Mouse (Mus musculus): Measurements from ENCODE around the gene Gm20518.

The Gm20518 gene

GRCm38 (mm10) chr16:17839976-17840375, 51.5 kb downstream of the Gm20518 start:
- no peak for DNase-seq

DNA sequence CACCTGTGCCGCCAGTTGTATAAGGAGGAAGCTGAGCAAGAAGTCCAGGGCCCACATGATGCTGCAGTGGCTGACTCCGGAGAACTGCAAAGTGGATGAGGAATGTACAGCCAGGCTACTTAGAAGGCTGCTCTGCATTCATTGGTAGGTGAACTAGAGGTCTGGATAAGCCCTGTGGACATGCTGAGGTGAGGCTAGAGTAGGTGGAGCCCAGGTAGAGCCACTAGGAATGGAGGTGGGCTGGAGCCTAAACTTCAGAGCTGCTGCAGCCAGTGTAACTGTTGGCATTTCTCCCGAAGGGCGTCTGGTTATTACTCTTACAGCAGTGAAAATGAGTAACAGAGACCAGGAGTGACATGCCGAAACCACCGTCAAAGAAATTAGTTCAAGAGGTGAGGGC, 53.4 kb downstream of the Gm20518 start, which contains the start of gene Car15:
Gene Car15 (minus strand): TSS at position 314 of the 400 bp plus-strand sequence.
- peak; percentile 35 to 48 for DNase-seq

DNA sequence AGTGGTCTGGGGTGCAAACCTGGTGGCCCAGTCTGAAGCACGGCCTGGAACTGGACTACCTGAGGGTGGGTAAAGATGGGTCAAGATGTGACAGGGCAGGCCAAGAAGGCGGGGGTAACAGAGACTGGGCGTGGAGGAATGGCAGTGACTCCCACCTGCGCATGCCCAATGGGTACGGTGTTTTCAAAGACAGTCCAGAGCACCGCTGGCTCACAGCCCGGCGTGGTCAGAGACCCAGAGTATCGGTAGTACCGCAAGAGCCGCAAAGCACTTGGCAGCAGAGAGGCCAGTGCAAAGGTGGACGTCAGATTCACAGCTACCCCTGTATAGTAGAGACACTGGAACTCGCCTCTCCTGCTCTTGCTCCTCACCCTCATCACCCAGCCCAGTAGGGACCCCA, 56.0 kb downstream of the Gm20518 start:
- peak in 1 of 2 experiments; percentile 41 for DNase-seq

DNA sequence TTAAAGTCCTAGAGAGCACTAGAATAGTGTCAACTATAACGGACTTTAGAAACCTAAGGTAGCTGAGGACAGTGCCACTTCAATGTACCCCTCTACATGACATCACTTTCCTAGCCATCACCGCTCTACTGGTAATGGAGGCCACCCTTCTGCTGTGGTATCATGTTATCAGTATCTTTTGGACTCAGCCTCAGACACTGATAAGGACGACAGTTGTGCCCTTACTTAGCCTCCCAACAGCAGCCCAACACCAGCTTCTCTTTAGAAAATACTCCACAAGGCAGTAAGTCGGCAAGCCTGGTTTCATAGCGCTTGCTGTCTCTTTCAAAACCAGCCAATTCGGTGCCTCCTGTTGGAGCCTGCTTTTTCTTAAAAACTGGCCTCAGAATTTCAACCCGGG, 56.9 kb downstream of the Gm20518 start:
- DNase-seq = no peak

DNA sequence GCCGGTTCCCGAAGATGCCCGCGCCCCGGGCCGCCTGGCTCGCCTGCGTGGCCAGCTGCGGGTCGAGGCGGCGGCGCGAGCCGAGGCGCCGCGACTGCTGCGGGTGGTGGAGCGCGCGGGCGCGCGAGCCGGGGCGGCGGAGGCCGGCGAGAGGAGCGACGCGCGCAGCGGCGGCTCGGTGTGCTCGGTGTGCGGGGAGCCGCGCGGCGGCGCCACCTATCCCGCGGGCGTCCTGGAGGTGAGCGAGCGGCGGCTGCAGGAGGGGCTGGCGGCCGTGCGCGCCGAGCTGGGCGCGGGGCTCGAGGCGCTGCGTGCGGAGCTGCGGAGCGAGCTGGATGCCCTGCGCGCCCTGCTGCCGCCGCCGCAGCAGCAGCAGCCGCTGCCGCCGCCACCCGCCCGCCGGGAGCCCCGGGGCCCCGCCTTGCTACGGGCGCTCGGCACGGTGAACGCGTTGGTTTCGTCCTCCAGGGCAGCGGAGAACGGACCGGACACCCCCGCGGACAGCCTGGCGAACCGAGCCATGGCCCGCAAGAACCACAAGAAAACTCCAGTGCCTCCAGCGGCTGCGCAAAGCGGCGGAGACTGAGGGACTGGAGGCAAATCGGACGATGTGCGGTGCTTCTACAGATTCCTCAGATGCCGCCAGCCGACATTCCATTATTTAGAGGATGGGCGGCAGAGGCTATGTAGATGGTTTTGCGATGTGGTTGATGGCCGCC, 57.6 kb downstream of the Gm20518 start:
- DNase-seq = peak in 1 of 2 experiments; percentile 36

DNA sequence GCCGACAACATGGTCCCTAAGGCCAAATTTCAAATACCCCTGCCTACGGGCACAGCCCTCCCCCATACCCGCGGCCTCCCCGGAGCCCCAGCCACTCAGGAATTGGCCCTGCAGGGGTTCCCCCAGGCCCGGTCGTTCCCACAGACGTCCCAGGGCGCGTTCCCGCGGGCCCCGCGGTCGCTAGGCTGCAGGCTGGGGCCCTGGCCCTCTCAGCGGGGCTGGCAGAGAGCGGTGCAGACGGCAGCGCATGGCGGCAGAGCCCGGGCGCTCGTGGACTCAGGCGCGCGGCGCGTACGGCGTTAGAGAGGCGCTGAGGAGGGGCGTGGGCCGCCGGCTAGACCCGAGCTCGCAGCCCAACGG, 58.2 kb downstream of the Gm20518 start:
- DNase-seq = no peak

DNA sequence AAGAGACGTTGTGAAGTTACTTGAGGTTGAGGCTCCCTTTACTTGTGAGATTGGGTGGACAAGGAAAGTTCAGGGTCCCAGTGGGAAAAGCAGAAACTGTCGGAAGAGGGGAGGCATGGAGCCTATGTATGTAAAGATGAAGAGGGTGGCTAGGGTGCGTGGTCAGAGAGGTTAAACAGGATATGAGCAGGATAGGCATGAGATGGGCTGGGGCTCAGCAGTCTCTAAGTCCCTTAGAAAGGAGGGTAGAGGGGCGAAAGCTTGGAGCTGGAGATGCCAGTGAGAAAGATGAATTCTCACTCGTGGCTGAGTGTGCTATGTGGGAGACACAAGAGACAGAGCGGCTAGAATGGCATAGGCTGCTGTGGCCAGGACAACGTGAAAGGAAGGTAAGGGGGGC, 58.6 kb downstream of the Gm20518 start, which contains the start of gene B830017H08Rik:
Gene B830017H08Rik (plus strand): TSS at position 301 of the 400 bp plus-strand sequence.
- DNase-seq = no peak

- no peak for DNase-seq
Observed at GRCm38 (mm10) chr16:17831781-17832180, 59.7 kb downstream of the Gm20518 start.

- DNase-seq = peak; percentile 56 to 72
Observed at GRCm38 (mm10) chr16:17830385-17831178, 60.9 kb downstream of the Gm20518 start.

GRCm38 (mm10) chr16:17828867-17829266, 62.6 kb downstream of the Gm20518 start:
- peak; percentile 76 to 80 for DNase-seq

- no peak for DNase-seq
Observed at GRCm38 (mm10) chr16:17828229-17828628, 63.2 kb downstream of the Gm20518 start.

DNA sequence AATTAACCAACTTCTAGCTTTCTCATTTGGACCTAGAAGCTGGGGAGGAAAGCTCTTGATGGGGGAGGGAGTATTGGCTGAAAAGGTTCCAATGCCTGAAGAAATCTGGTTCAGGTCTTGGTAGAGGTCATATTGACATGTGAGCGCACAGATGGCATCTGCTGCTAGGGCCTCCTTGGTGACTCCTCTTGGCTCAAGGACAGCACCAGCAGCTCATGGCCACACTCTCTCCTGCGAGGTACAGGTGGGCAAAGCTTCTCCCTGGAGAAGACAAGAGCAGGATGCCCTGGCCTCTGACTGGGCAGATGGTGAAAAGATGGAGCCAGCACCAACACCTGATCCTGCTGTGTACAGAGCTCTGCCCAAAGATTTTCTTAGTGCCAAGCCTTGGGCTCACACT, 65.0 kb downstream of the Gm20518 start:
- no peak for DNase-seq

DNA sequence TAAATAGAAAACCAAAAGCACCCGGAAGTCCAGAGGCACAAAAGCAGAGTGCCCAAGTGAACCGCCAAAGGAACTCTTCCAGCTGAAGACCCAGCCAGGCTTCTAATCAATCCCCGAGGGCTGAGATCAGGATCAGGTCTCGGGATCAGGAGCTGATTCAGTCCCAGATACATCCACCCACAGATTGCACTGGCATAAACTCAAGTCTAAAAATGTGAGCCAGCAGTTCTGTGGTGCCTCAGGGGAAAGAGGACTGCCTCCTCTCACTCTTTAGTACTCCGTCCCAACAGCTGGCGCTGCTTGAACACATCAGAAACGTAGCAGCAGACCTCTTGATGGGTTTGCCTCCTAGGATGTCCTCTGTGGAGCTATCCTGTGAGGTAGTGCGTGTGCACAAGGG, 74.9 kb downstream of the Gm20518 start:
- DNase-seq = no peak

- peak; percentile 62 to 82 for DNase-seq
Observed at GRCm38 (mm10) chr16:17815411-17816402, 75.8 kb downstream of the Gm20518 start.

DNA sequence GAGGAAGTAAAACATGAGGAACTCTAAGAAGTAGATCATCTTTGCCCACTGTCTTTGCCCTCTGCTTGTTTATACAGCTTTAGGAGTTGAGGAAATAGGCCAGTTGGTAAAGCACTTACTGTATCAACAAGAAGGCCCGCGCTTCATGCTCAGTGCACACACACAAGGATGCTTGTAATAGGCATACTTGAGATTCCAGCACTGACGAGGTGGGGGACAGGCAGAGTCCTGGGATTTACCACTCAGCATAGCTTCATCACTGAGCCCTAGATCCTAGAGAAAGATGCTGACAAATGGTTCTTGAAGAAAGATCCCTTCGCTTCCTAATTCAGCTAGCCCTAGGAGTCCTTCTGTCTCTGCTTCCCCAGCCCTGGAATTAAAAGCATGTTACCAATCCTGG, 78.3 kb downstream of the Gm20518 start:
- DNase-seq = no peak

GRCm38 (mm10) chr16:17812120-17812519, 79.4 kb downstream of the Gm20518 start:
- peak; percentile 48 to 54 for DNase-seq

GRCm38 (mm10) chr16:17809711-17810110, 81.8 kb downstream of the Gm20518 start:
- DNase-seq = no peak

DNA sequence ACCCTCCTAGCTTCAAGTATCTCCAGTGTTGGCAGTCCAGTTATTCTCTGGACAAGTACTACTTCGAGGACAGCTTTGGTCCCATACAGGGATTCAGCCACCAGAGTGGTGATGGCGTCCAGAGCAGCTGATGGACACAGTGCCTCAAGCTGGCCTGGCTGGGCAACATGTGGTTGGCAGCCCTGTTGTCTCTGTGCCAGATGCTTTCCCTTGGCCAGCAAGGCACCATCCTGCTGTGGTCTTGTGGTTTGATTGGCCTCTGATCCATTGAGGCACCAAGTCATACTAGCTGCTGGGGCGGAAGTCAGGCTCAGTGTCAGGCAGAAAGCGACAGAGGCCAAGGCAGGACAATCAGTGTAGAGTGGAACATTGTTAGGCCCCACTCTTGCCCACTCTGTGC, 82.3 kb downstream of the Gm20518 start:
- no peak for DNase-seq

- DNase-seq = peak; percentile 82 to 91
Observed at GRCm38 (mm10) chr16:17807192-17808009, 84.1 kb downstream of the Gm20518 start.

- DNase-seq = peak in 1 of 2 experiments; percentile 37
Observed at GRCm38 (mm10) chr16:17806581-17807191, 84.8 kb downstream of the Gm20518 start.

DNA sequence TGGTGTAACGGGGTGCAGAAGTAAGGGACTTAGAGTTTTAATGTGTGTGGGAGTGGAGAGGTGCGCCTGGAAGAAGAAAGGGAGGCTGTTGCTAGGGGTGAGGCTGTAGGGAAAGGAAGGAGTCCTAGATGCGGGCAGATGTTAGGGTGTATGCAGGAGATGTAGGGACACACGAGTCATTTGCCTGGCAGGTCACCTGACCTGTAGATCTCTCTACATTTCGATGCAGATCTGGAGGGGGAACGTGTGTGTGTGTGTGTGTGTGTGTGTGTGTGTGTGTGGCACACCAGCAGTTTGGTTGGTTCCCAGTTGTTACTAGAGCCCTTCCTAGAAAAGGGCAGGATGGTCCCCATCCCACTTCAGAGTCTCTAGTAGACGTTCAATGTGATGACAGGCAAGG, 86.5 kb downstream of the Gm20518 start:
- DNase-seq = no peak

Measured in kidney, postnatal 36 days (tissue).